In genomic region chr3:121919961-121920360, GRCm38 (mm10) we compare ENCODE assay signal across 29 mouse cellular contexts. TPM values are rescaled to one million over a fixed set of nuclear protein-coding genes. Genes with fewer than 3 reads are reported as not detected.
A peak's percentile ranks its signal among the peaks of the same experiment; 100 is the strongest.
DNase-seq lines count a peak whose midpoint lies in the region; ATAC-seq and TF ChIP-seq lines count a peak whose summit lies in the region.
"Had no signal": no experiment of that assay in that cellular context is flagged by ENCODE, and none has a peak within 500 bp of the region (broad histone marks: within the 10 kb centered on the region; RNA-seq: fewer than 3 reads in every experiment).

No protein-coding gene starts in this region.

- no peak overlapping the region for H3K27ac ChIP-seq in limb, embryonic 14.5 days (replicated peaks; ENCODE audit: low read depth, low read length)
- H3K27ac ChIP-seq in limb, embryonic 10.5 days = no peak overlapping the region
- H3K27ac ChIP-seq in lung, postnatal 0 days (ENCODE audit: low read length) = no peak overlapping the region
- H3K27ac ChIP-seq in embryonic facial prominence, embryonic 15.5 days (replicated peaks) = peak overlapping the region; percentile 68; the same call in 1 of the 2 replicates
- H3K27ac ChIP-seq: forebrain, embryonic 10.5 days; gastrocnemius, adult 2 months; hindbrain, embryonic 10.5 days; hindbrain, embryonic 13.5 days; intestine, embryonic 15.5 days had no signal

- no peak overlapping the region for H3K4me2 ChIP-seq in limb, embryonic 14.5 days (replicated peaks; ENCODE audit: low read depth, low read length, severe bottlenecking)
- H3K4me2 ChIP-seq in lung, postnatal 0 days (replicated peaks; ENCODE audit: low read depth, low read length) = no peak overlapping the region
- H3K4me2 ChIP-seq in embryonic facial prominence, embryonic 15.5 days (replicated peaks) = no peak overlapping the region
- H3K4me2 ChIP-seq: heart, embryonic 11.5 days; hindbrain, embryonic 13.5 days; intestine, embryonic 15.5 days had no signal

- no peaks in the 10 kb centered on the region for H3K9me3 ChIP-seq in limb, embryonic 14.5 days (ENCODE audit: control insufficient read depth, low read length)
- no peaks in the 10 kb centered on the region for H3K9me3 ChIP-seq in limb, embryonic 10.5 days (replicated peaks)
- no peaks in the 10 kb centered on the region for H3K9me3 ChIP-seq in lung, postnatal 0 days (ENCODE audit: low read length)
- H3K9me3 ChIP-seq in embryonic facial prominence, embryonic 15.5 days (replicated peaks) = no peaks in the 10 kb centered on the region
- H3K9me3 ChIP-seq: forebrain, embryonic 10.5 days; G1E; hindbrain, embryonic 10.5 days; hindbrain, embryonic 13.5 days; intestine, embryonic 15.5 days had no signal

- no peak overlapping the region for H3K4me3 ChIP-seq in limb, embryonic 14.5 days (replicated peaks; ENCODE audit: low read length)
- H3K4me3 ChIP-seq in limb, embryonic 10.5 days = no peak overlapping the region
- no peak overlapping the region for H3K4me3 ChIP-seq in lung, postnatal 0 days (ENCODE audit: low read depth, low read length)
- no peak overlapping the region for H3K4me3 ChIP-seq in embryonic facial prominence, embryonic 15.5 days (replicated peaks)
- H3K4me3 ChIP-seq: forebrain, embryonic 10.5 days; gastrocnemius, adult 2 months; hindbrain, embryonic 10.5 days; hindbrain, embryonic 13.5 days; intestine, embryonic 15.5 days had no signal

- TF ChIP-seq POLR2A in limb, embryonic 14.5 days (IDR thresholded peaks at IDR 0.05; ENCODE audit: borderline replicate concordance, extremely low read depth, insufficient read depth, insufficient read length) = no peak

- 57% methylated on average over 5 of the region's 5 CpGs for WGBS in limb, embryonic 14.5 days
- 92% methylated on average over 5 of the region's 5 CpGs for WGBS in limb, embryonic 10.5 days
- WGBS in lung, postnatal 0 days = 67% methylated on average over 5 of the region's 5 CpGs
- WGBS in embryonic facial prominence, embryonic 15.5 days = 52% methylated on average over 5 of the region's 5 CpGs

- no peak for TF ChIP-seq CTCF in lung, postnatal 0 days (IDR thresholded peaks at IDR 0.05)

- peak; percentile 52 for DNase-seq in limb, embryonic 14.5 days (ENCODE audit: low spot score)
- no peak for DNase-seq in limb, embryonic 10.5 days (ENCODE audit: low spot score)
- DNase-seq in lung, postnatal 0 days (ENCODE audit: low spot score) = peak; percentile 58
- no peak for DNase-seq in lung, postnatal 14 days
- DNase-seq in cerebellum, adult 9-11 months = no peak
- DNase-seq in embryo, embryonic 10.5 days (ENCODE audit: low spot score) = no peak
- DNase-seq: adrenal gland, adult 8-10 months; adrenal gland, postnatal 25 days; B cell, adult 2 months; cerebellum, adult 18-20 months; cerebellum, adult 9-10 months; cerebellum, postnatal 25 days; embryo, embryonic 11 days; forebrain, postnatal 0 days; gastrocnemius, adult 2 months; gastrocnemius, postnatal 14 days; heart, adult 11 months; heart, postnatal 36 days had no signal

- H3K36me3 ChIP-seq in limb, embryonic 14.5 days (ENCODE audit: control insufficient read depth, insufficient read depth, low read length) = no peaks in the 10 kb centered on the region
- no peaks in the 10 kb centered on the region for H3K36me3 ChIP-seq in limb, embryonic 10.5 days
- H3K36me3 ChIP-seq in lung, postnatal 0 days (ENCODE audit: insufficient read depth, low read length) = no peaks in the 10 kb centered on the region
- no peaks in the 10 kb centered on the region for H3K36me3 ChIP-seq in embryonic facial prominence, embryonic 15.5 days
- H3K36me3 ChIP-seq: forebrain, embryonic 10.5 days; G1E; hindbrain, embryonic 10.5 days; hindbrain, embryonic 13.5 days; intestine, embryonic 15.5 days had no signal

- no peak for ATAC-seq in limb, embryonic 14.5 days (ENCODE audit: low FRiP score, low read depth)
- peak; percentile 34 for ATAC-seq in lung, postnatal 0 days
- ATAC-seq in embryonic facial prominence, embryonic 15.5 days (ENCODE audit: insufficient number of reproducible peaks, low FRiP score, low TSS enrichment, low read depth) = no peak
- ATAC-seq: activated CD4-positive, CD25-positive, alpha-beta regulatory T cell, adult 4 months; forebrain, embryonic 14.5 days; forebrain, postnatal 0 days; hindbrain, embryonic 16.5 days; intestine, embryonic 15.5 days had no signal

- TF ChIP-seq EP300 in lung, postnatal 0 days (IDR thresholded peaks at IDR 0.05) = 0 out of 2 replicates have a peak, but pooled peaks have one; percentile 32

- H3K9ac ChIP-seq in limb, embryonic 14.5 days (ENCODE audit: low read depth, low read length, severe bottlenecking) = no peak overlapping the region
- H3K9ac ChIP-seq in lung, postnatal 0 days (replicated peaks; ENCODE audit: low read depth) = no peak overlapping the region
- H3K9ac ChIP-seq in embryonic facial prominence, embryonic 15.5 days = no peak overlapping the region
- H3K9ac ChIP-seq: forebrain, postnatal 0 days; hindbrain, embryonic 13.5 days; intestine, embryonic 15.5 days had no signal

- H3K27me3 ChIP-seq in limb, embryonic 14.5 days (ENCODE audit: control insufficient read depth, insufficient read depth, low read length) = no peaks in the 10 kb centered on the region
- no peaks in the 10 kb centered on the region for H3K27me3 ChIP-seq in limb, embryonic 10.5 days (ENCODE audit: low read depth, poor library complexity, severe bottlenecking)
- H3K27me3 ChIP-seq in lung, postnatal 0 days (replicated peaks; ENCODE audit: insufficient read depth, low read length) = no peaks in the 10 kb centered on the region
- no peaks in the 10 kb centered on the region for H3K27me3 ChIP-seq in embryonic facial prominence, embryonic 15.5 days
- H3K27me3 ChIP-seq: CH12.LX; hindbrain, embryonic 13.5 days; intestine, embryonic 15.5 days had no signal

- peaks cover 2% of the 10 kb centered on the region; the same call in 1 of the 2 replicates for H3K4me1 ChIP-seq in limb, embryonic 14.5 days (ENCODE audit: control insufficient read depth, insufficient read depth, low read length)
- no peaks in the 10 kb centered on the region; the same call in 1 of the 2 replicates for H3K4me1 ChIP-seq in limb, embryonic 10.5 days
- H3K4me1 ChIP-seq in lung, postnatal 0 days (ENCODE audit: insufficient read depth, low read depth, low read length) = no peaks in the 10 kb centered on the region
- H3K4me1 ChIP-seq in embryonic facial prominence, embryonic 15.5 days = peaks cover 3% of the 10 kb centered on the region; the same call in 1 of the 2 replicates
- H3K4me1 ChIP-seq: hindbrain, embryonic 10.5 days; hindbrain, embryonic 13.5 days had no signal

RNA-seq across cellular contexts. Expression of gene Arhgap29, which starts 32.4 kb away (rescaled TPM):
- polyA plus RNA-seq in limb, embryonic 14.5 days (2012; rRNA removed) = 42.0 and 47.4 TPM in 2 replicates
- polyA plus RNA-seq in limb, embryonic 14.5 days (2014; fragmentation: Nextera tagmentation; extraction: Ambion mirVana) = 65.0 and 66.9 TPM in 2 replicates
- 32.0 and 39.7 TPM in 2 replicates for polyA plus RNA-seq in limb, embryonic 10.5 days (2016; fragmentation: Nextera tagmentation; extraction: Ambion mirVana)
- 56.8 and 67.2 TPM in 2 replicates for polyA plus RNA-seq in lung, postnatal 0 days (2015; fragmentation: Nextera tagmentation; extraction: Ambion mirVana)
- 45.1 and 47.8 TPM in 2 replicates for polyA plus RNA-seq in embryonic facial prominence, embryonic 15.5 days (2015; fragmentation: Nextera tagmentation; extraction: Ambion mirVana)

Comparison
In these comparisons a context has a peak if more than half of its experiments do, and no peak if none do; other contexts are left out.
1. DNase-seq: peak in limb, embryonic 14.5 days (single experiment) and lung, postnatal 0 days (single experiment); none in limb, embryonic 10.5 days (single experiment), lung, postnatal 14 days (single experiment), cerebellum, adult 9-11 months (single experiment) and embryo, embryonic 10.5 days (single experiment).